Mouse (Mus musculus) mouse trophoblast stem cell (cell line): ENCODE measurements around the gene H1f0.

ENCODE experiments used
- in situ Hi-C, 2 experiments: fragments of 300-500 bp; cut with MseI, MboI; formaldehyde crosslinking; loops; 2 replicates in 1 of 2; 3 replicates in 1 of 2; pipeline ENCODE4 v1.15.1; 2025

Gene H1f0

GRCm38 (mm10) chr15:79028237-79028738 lies at the start of gene H1f0:
Gene H1f0 (plus strand): TSS chr15:79028450.
- in situ Hi-C loops, result no loop called here

- in situ Hi-C loops, result no loop called here
Observed at GRCm38 (mm10) chr15:78978875-78979274, 49.4 kb upstream of the H1f0 start.

- in situ Hi-C loops, result no loop called here
Observed at GRCm38 (mm10) chr15:78980084-78980483, 48.2 kb upstream of the H1f0 start.

GRCm38 (mm10) chr15:78982658-78983435 lies 45.4 kb upstream of the H1f0 start:
- in situ Hi-C loops, result no loop called here

GRCm38 (mm10) chr15:78983436-78984285 lies 44.6 kb upstream of the H1f0 start:
- in situ Hi-C loops, result no loop called here

- in situ Hi-C loops, result no loop called here
Observed at GRCm38 (mm10) chr15:78984286-78984778, 43.9 kb upstream of the H1f0 start.

- in situ Hi-C loops, result no loop called here
Observed at GRCm38 (mm10) chr15:78986536-78987220, 41.6 kb upstream of the H1f0 start.

- in situ Hi-C loops, result no loop called here
Observed at GRCm38 (mm10) chr15:78988499-78988971, 39.7 kb upstream of the H1f0 start.

GRCm38 (mm10) chr15:78989152-78990092 lies 38.8 kb upstream of the H1f0 start:
- in situ Hi-C loops, result no loop called here

GRCm38 (mm10) chr15:78990093-78990463 lies 38.2 kb upstream of the H1f0 start:
- in situ Hi-C loops, result no loop called here

GRCm38 (mm10) chr15:78990970-78991525 lies 37.2 kb upstream of the H1f0 start:
- in situ Hi-C loops, result no loop called here

- in situ Hi-C loops, result no loop called here
Observed at GRCm38 (mm10) chr15:78992235-78992634, 36.0 kb upstream of the H1f0 start.

- in situ Hi-C loops, result no loop called here
Observed at GRCm38 (mm10) chr15:78992925-78993324, 35.3 kb upstream of the H1f0 start.

GRCm38 (mm10) chr15:78995916-78996315 lies 32.3 kb upstream of the H1f0 start:
- in situ Hi-C loops, result no loop called here

GRCm38 (mm10) chr15:78996663-78997062 lies 31.6 kb upstream of the H1f0 start:
- in situ Hi-C loops, result no loop called here

- in situ Hi-C loops, result no loop called here
Observed at GRCm38 (mm10) chr15:78998348-78998747, 29.9 kb upstream of the H1f0 start.

- in situ Hi-C loops, result no loop called here
Observed at GRCm38 (mm10) chr15:78999586-78999985, 28.7 kb upstream of the H1f0 start.

- in situ Hi-C loops, result no loop called here
Observed at GRCm38 (mm10) chr15:79000357-79000791, 27.9 kb upstream of the H1f0 start.

GRCm38 (mm10) chr15:79001559-79001958 lies 26.7 kb upstream of the H1f0 start:
- in situ Hi-C loops, result no loop called here

- in situ Hi-C loops, result no loop called here
Observed at GRCm38 (mm10) chr15:79002036-79002435, 26.2 kb upstream of the H1f0 start.
